Mouse (Mus musculus) testis, adult 2 months (tissue): ENCODE results near the gene Myadml2. TPM values are rescaled to one million over a fixed set of nuclear protein-coding genes. Genes with fewer than 3 reads are reported as not detected.

ENCODE experiments used
- H3K27ac ChIP-seq: fragments of 200-500 bp; 2 replicates; pipeline ENCODE4 v1.5.1; 2012; ENCODE audit warnings: low read depth, low read length; ENCODE audit not compliant: control insufficient read depth, insufficient read depth
- H3K27me3 ChIP-seq: fragments of 200-500 bp; 2 replicates; pipeline ENCODE4 v1.6.1; 2012; ENCODE audit warnings: mild to moderate bottlenecking, low read length, moderate library complexity; ENCODE audit not compliant: control insufficient read depth, insufficient read depth
- H3K36me3 ChIP-seq: fragments of 200-500 bp; 2 replicates; pipeline ENCODE4 v1.6.1; 2012; ENCODE audit warnings: mild to moderate bottlenecking, low read length; ENCODE audit not compliant: control insufficient read depth, insufficient read depth
- H3K4me1 ChIP-seq: fragments of 200-500 bp; 2 replicates; pipeline ENCODE4 v1.6.1; 2012; ENCODE audit warnings: low read length; ENCODE audit not compliant: control insufficient read depth, insufficient read depth
- H3K4me3 ChIP-seq: fragments of 200-500 bp; 2 replicates; pipeline ENCODE4 v1.5.1; 2012; ENCODE audit warnings: low read depth, mild to moderate bottlenecking, low read length, moderate library complexity, mixed read lengths; ENCODE audit not compliant: control insufficient read depth
- CTCF ChIP-seq: fragments of 200-500 bp; IDR thresholded peaks from 2 replicates; pipeline ENCODE4 v1.5.1; 2012; ENCODE audit warnings: low read depth, mild to moderate bottlenecking, inconsistent platforms, low read length, moderate library complexity; ENCODE audit not compliant: control insufficient read depth, insufficient read depth, insufficient replicate concordance
- POLR2A ChIP-seq: fragments of 200-500 bp; IDR thresholded peaks from 2 replicates; pipeline ENCODE4 v1.6.1; 2012; ENCODE audit warnings: low read depth, mild to moderate bottlenecking, inconsistent platforms, low read length, moderate library complexity; ENCODE audit not compliant: control insufficient read depth
- polyA plus RNA-seq: library from polyadenylated mRNA; depleted of rRNA; stranded (reverse); fragments of >200 nt; gene quantifications from 2 replicates; pipeline ENCODE4 v1.2.3, GENCODE M21; 2012

Gene Myadml2
- polyA plus RNA-seq, 1 experiment, result not detected

GRCm38 (mm10) chr11:120623961-120624679, 23.8 kb downstream of the Myadml2 start:
- peak overlapping the region; percentile 21; the same call in 1 of the 2 replicates for H3K27ac ChIP-seq
- TF ChIP-seq POLR2A (no peak), CTCF (peak; percentile 30; the same call in 1 of the 2 replicates)
- H3K27me3 ChIP-seq, result no peaks in the 10 kb centered on the region
- H3K4me3 ChIP-seq, result peak overlapping the region; percentile 82
- no peaks in the 10 kb centered on the region for H3K36me3 ChIP-seq
- H3K4me1 ChIP-seq, result peaks cover 8% of the 10 kb centered on the region

GRCm38 (mm10) chr11:120622805-120623204, 25.2 kb downstream of the Myadml2 start:
- H3K27me3 ChIP-seq, result no peaks in the 10 kb centered on the region
- H3K4me3 ChIP-seq, result no peak overlapping the region
- TF ChIP-seq POLR2A (no peak), CTCF (no peak)
- H3K36me3 ChIP-seq, result no peaks in the 10 kb centered on the region
- H3K27ac ChIP-seq, result no peak overlapping the region
- H3K4me1 ChIP-seq, result peaks cover 17% of the 10 kb centered on the region

DNA sequence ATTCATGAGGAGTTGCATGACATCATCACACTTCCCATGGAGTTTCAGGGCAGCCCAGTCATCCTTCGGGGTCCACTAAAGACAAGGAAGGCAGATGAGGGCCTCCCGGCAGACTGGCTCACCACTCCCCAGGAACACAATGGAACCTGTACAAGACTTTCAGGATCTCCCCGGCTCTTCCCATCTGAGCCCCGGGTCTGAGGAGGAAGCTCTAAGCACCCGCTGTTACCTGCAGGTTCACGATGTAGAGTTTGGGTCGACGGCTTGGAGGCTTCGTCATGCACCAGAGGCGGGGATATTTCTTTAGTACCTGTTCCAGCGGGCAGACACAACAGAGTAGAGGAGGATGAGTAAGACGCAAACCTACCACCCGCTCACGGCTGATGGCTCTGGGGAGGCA, 27.8 kb downstream of the Myadml2 start:
- Histone ChIP-seq H3K4me1 (peaks cover 17% of the 10 kb centered on the region), H3K36me3 (no peaks in the 10 kb centered on the region), H3K27me3 (no peaks in the 10 kb centered on the region), H3K4me3 (no peak overlapping the region), H3K27ac (no peak overlapping the region)
- TF ChIP-seq CTCF (no peak), POLR2A (0 out of 2 replicates have a peak, but pooled peaks have one; percentile 6)

- peaks cover 15% of the 10 kb centered on the region for H3K4me1 ChIP-seq
- H3K27me3 ChIP-seq, result no peaks in the 10 kb centered on the region
- H3K36me3 ChIP-seq, result no peaks in the 10 kb centered on the region
- no peak for TF ChIP-seq POLR2A
- TF ChIP-seq CTCF, result no peak
- no peak overlapping the region for H3K27ac ChIP-seq
- no peak overlapping the region for H3K4me3 ChIP-seq
Observed at GRCm38 (mm10) chr11:120618619-120619535, 29.1 kb downstream of the Myadml2 start.

- Histone ChIP-seq H3K4me3 (peak within 1 kb of the TSS; percentile 89), H3K27ac (peak within 1 kb of the TSS; percentile 87), H3K4me1 (peaks cover 15% of the 10 kb centered on the region), H3K27me3 (no peaks in the 10 kb centered on the region), H3K36me3 (no peaks in the 10 kb centered on the region; the same call in 1 of the 2 replicates)
- peak; percentile 83 for TF ChIP-seq POLR2A
- TF ChIP-seq CTCF, result no peak
Observed at GRCm38 (mm10) chr11:120617519-120618112, 30.3 kb downstream of the Myadml2 start, which contains the start of gene Pcyt2. Pcyt2 (minus strand) TSS chr11:120617936.

GRCm38 (mm10) chr11:120616617-120617294, 31.2 kb downstream of the Myadml2 start:
- H3K4me1 ChIP-seq, result peaks cover 15% of the 10 kb centered on the region
- H3K27me3 ChIP-seq, result no peaks in the 10 kb centered on the region
- peak overlapping the region; percentile 89 for H3K4me3 ChIP-seq
- TF ChIP-seq CTCF (no peak), POLR2A (no peak)
- H3K27ac ChIP-seq, result peak overlapping the region; percentile 87
- no peaks in the 10 kb centered on the region; the same call in 1 of the 2 replicates for H3K36me3 ChIP-seq
